Mouse (Mus musculus): ENCODE data around the gene Ccr10.

The Ccr10 gene

GRCm38 (mm10) chr11:101187541-101187940 lies 12.3 kb upstream of the Ccr10 start:
- no peak for DNase-seq

- DNase-seq, result no peak
Observed at GRCm38 (mm10) chr11:101186526-101187247, 11.4 kb upstream of the Ccr10 start.

GRCm38 (mm10) chr11:101185441-101185840 lies 10.2 kb upstream of the Ccr10 start:
- DNase-seq, result no peak

- no peak for DNase-seq
Observed at GRCm38 (mm10) chr11:101184984-101185383, 9.7 kb upstream of the Ccr10 start.

GRCm38 (mm10) chr11:101182771-101183517 lies 7.7 kb upstream of the Ccr10 start:
- no peak for DNase-seq

GRCm38 (mm10) chr11:101181961-101182360 lies 6.7 kb upstream of the Ccr10 start:
- DNase-seq, result no peak

- DNase-seq, result peak; percentile 76
Observed at GRCm38 (mm10) chr11:101180846-101181740, 5.8 kb upstream of the Ccr10 start.

- no peak for DNase-seq
Observed at GRCm38 (mm10) chr11:101180261-101180660, 5.0 kb upstream of the Ccr10 start.

GRCm38 (mm10) chr11:101179306-101179705 lies 4.1 kb upstream of the Ccr10 start:
- no peak for DNase-seq

- DNase-seq, result no peak
Observed at GRCm38 (mm10) chr11:101178061-101179058, 3.1 kb upstream of the Ccr10 start.

- peak; percentile 80 for DNase-seq
Observed at GRCm38 (mm10) chr11:101176933-101177773, 1.9 kb upstream of the Ccr10 start.

GRCm38 (mm10) chr11:101176117-101176691 lies 961 bp upstream of the Ccr10 start:
- DNase-seq, result no peak

- peak; percentile 62 for DNase-seq
Observed at GRCm38 (mm10) chr11:101175636-101176116, 433 bp upstream of the Ccr10 start.

- DNase-seq, result no peak
Observed at GRCm38 (mm10) chr11:101174389-101174745, 876 bp downstream of the Ccr10 start.

GRCm38 (mm10) chr11:101173631-101174388 lies 1.4 kb downstream of the Ccr10 start:
- peak; percentile 68 for DNase-seq

GRCm38 (mm10) chr11:101173112-101173511 lies 2.1 kb downstream of the Ccr10 start:
- DNase-seq, result no peak

GRCm38 (mm10) chr11:101172434-101172815 lies 2.8 kb downstream of the Ccr10 start:
- DNase-seq, result no peak

- peak; percentile 70 for DNase-seq
Observed at GRCm38 (mm10) chr11:101171721-101172433, 3.4 kb downstream of the Ccr10 start.
